Mouse (Mus musculus) heart, adult 2 months (tissue): ENCODE measurements around the gene Rmi2. TPM values are rescaled to one million over a fixed set of nuclear protein-coding genes. Genes with fewer than 3 reads are reported as not detected.
A peak's percentile ranks its signal among the peaks of the same experiment; 100 is the strongest.

Experiments
- DNase-seq, 2 experiments: peaks; one replicate each; pipeline ENCODE4 v3.0.0; 2021
- H3K27ac ChIP-seq: fragments of 200-600 bp; 2 replicates; pipeline ENCODE4 v1.8.1; 2022
- H3K27me3 ChIP-seq: fragments of 200-500 bp; 2 replicates; pipeline ENCODE4 v1.6.1; 2012; ENCODE audit warnings: mild to moderate bottlenecking, low read length, inconsistent platforms, mixed read lengths; ENCODE audit not compliant: control insufficient read depth, insufficient read depth
- H3K36me3 ChIP-seq: fragments of 200-500 bp; 2 replicates; pipeline ENCODE4 v1.6.1; 2012; ENCODE audit warnings: low read length, inconsistent platforms; ENCODE audit not compliant: control insufficient read depth, insufficient read depth
- H3K4me1 ChIP-seq: fragments of 200-500 bp; 2 replicates; pipeline ENCODE4 v1.6.1; 2011; ENCODE audit warnings: low read length; ENCODE audit not compliant: control insufficient read depth, insufficient read depth
- H3K4me3 ChIP-seq: fragments of 200-600 bp; 2 replicates; pipeline ENCODE4 v1.8.1; 2022
- H3K79me2 ChIP-seq: fragments of 200-500 bp; replicated peaks from 2 replicates; pipeline ENCODE4 v1.6.1; 2012; ENCODE audit warnings: mild to moderate bottlenecking, inconsistent platforms, low read length, moderate library complexity, mixed read lengths; ENCODE audit not compliant: control insufficient read depth, insufficient read depth
- H3K9ac ChIP-seq: fragments of 200-500 bp; 2 replicates; pipeline ENCODE4 v1.6.1; 2012; ENCODE audit warnings: low read depth, mild to moderate bottlenecking, control low read depth, inconsistent platforms, low read length, mixed read lengths
- CTCF ChIP-seq: fragments of 200-600 bp; IDR thresholded peaks from 2 replicates; pipeline ENCODE4 v1.8.1; 2022; ENCODE audit warnings: antibody characterized with exemption, mild to moderate bottlenecking, moderate library complexity
- EP300 ChIP-seq: fragments of 200-500 bp; IDR thresholded peaks from 2 replicates; pipeline ENCODE4 v1.6.1; 2011; ENCODE audit warnings: low read depth, low read length, control low read depth; ENCODE audit not compliant: insufficient read depth
- POLR2A ChIP-seq: fragments of 200-500 bp; IDR thresholded peaks from 2 replicates; pipeline ENCODE4 v1.6.1; 2011; ENCODE audit warnings: mild to moderate bottlenecking, low read depth, low read length, control low read depth; ENCODE audit not compliant: insufficient read depth
- WGBS: fragments of 180-500 bp; shearing (Covaris S2); methylation state at CpG from one replicate; pipeline ENCODE4 v1.1.7; 2018; 5-methylcytosine and 5-hydroxymethylcytosine counted together
- intact Hi-C: fragments of 180-260 bp; cut with DNase I; formaldehyde crosslinking; loops from one replicate; pipeline ENCODE4 v1.15.1; 2025
- polyA plus RNA-seq: library from polyadenylated mRNA; depleted of rRNA; stranded (reverse); fragments of >200 nt; gene quantifications from 2 replicates; pipeline ENCODE4 v1.2.3, GENCODE M21; 2012
- total RNA-seq, 2 experiments: library from RNA; stranded (reverse); gene quantifications; 2 replicates each; pipeline ENCODE4 v1.2.3; 2021

Gene Rmi2
- total and polyA plus RNA-seq, 3 experiments, result 0.26 to 0.45 (median 0.30) TPM

- Histone ChIP-seq H3K4me1 (peaks cover 5% of the 10 kb centered on the region), H3K4me3 (peak overlapping the region; percentile 63), H3K27me3 (no peaks in the 10 kb centered on the region), H3K9ac (no peak overlapping the region), H3K79me2 (no peaks in the 10 kb centered on the region), H3K36me3 (no peaks in the 10 kb centered on the region), H3K27ac (no peak overlapping the region)
- intact Hi-C loops, result no loop called here
- WGBS, result 4% methylated on average over 12 of the region's 12 CpGs
- no peak for DNase-seq
- no peak for TF ChIP-seq POLR2A
- no peak for TF ChIP-seq CTCF
Measured at GRCm38 (mm10) chr16:10834542-10834910, 333 bp upstream of the Rmi2 start.

GRCm38 (mm10) chr16:10836388-10836787 lies 1.5 kb downstream of the Rmi2 start:
- 96% methylated on average over 3 of the region's 3 CpGs for WGBS
- no peak for DNase-seq
- Histone ChIP-seq H3K79me2 (no peaks in the 10 kb centered on the region), H3K9ac (no peak overlapping the region), H3K4me1 (peaks cover 5% of the 10 kb centered on the region), H3K36me3 (no peaks in the 10 kb centered on the region), H3K4me3 (no peak overlapping the region), H3K27ac (no peak overlapping the region), H3K27me3 (no peaks in the 10 kb centered on the region)
- intact Hi-C loops, result no loop called here
- TF ChIP-seq EP300 (no peak), CTCF (no peak), POLR2A (no peak)

- intact Hi-C loops, result no loop called here
- Histone ChIP-seq H3K4me3 (no peak overlapping the region), H3K27me3 (no peaks in the 10 kb centered on the region), H3K27ac (no peak overlapping the region), H3K9ac (no peak overlapping the region), H3K4me1 (peaks cover 5% of the 10 kb centered on the region), H3K79me2 (no peaks in the 10 kb centered on the region), H3K36me3 (no peaks in the 10 kb centered on the region)
- no peak for TF ChIP-seq POLR2A
- TF ChIP-seq EP300, result no peak
- 85% methylated on average over 3 of the region's 3 CpGs for WGBS
- no peak for DNase-seq
Measured at GRCm38 (mm10) chr16:10837250-10837649, 2.4 kb downstream of the Rmi2 start.

GRCm38 (mm10) chr16:10837903-10838302 lies 3.0 kb downstream of the Rmi2 start:
- no peaks in the 10 kb centered on the region for H3K27me3 ChIP-seq
- H3K4me1 ChIP-seq, result peaks cover 5% of the 10 kb centered on the region
- no peak overlapping the region for H3K27ac ChIP-seq
- DNase-seq, result no peak
- intact Hi-C loops, result no loop called here
- no peaks in the 10 kb centered on the region for H3K36me3 ChIP-seq
- H3K79me2 ChIP-seq, result no peaks in the 10 kb centered on the region
- no peak overlapping the region for H3K9ac ChIP-seq
- TF ChIP-seq CTCF, result no peak
- no peak for TF ChIP-seq EP300
- 80% methylated on average over 1 of the region's 1 CpGs for WGBS
- no peak overlapping the region for H3K4me3 ChIP-seq

GRCm38 (mm10) chr16:10838487-10839245 lies 3.8 kb downstream of the Rmi2 start:
- H3K79me2 ChIP-seq, result no peaks in the 10 kb centered on the region
- intact Hi-C loops, result no loop called here
- H3K4me1 ChIP-seq, result peaks cover 9% of the 10 kb centered on the region
- no peak for DNase-seq
- no peaks in the 10 kb centered on the region for H3K27me3 ChIP-seq
- TF ChIP-seq EP300, result no peak
- no peak for TF ChIP-seq POLR2A
- TF ChIP-seq CTCF, result no peak
- H3K9ac ChIP-seq, result no peak overlapping the region
- WGBS, result 39% methylated on average over 10 of the region's 10 CpGs
- H3K4me3 ChIP-seq, result no peak overlapping the region
- H3K36me3 ChIP-seq, result no peaks in the 10 kb centered on the region
- H3K27ac ChIP-seq, result no peak overlapping the region

GRCm38 (mm10) chr16:10840018-10840417 lies 5.2 kb downstream of the Rmi2 start:
- H3K9ac ChIP-seq, result no peak overlapping the region
- H3K79me2 ChIP-seq, result no peaks in the 10 kb centered on the region
- H3K27ac ChIP-seq, result no peak overlapping the region
- no peak for DNase-seq
- no peaks in the 10 kb centered on the region for H3K27me3 ChIP-seq
- intact Hi-C loops, result loop anchor here (10.0 kb wide), 1 partner anchor 175 kb away; no protein-coding TSS in a partner anchor
- H3K4me3 ChIP-seq, result no peak overlapping the region
- WGBS, result 72% methylated on average over 14 of the region's 14 CpGs
- no peaks in the 10 kb centered on the region for H3K36me3 ChIP-seq
- H3K4me1 ChIP-seq, result peaks cover 9% of the 10 kb centered on the region
- no peak for TF ChIP-seq CTCF
- TF ChIP-seq POLR2A, result no peak
- no peak for TF ChIP-seq EP300
